12 mouse cellular contexts compared by ENCODE assay signal in genomic region chr6:94620801-94621301, GRCm38 (mm10).
DNase-seq lines count a peak whose midpoint lies in the region; ATAC-seq lines count a peak whose summit lies in the region.
"Had no signal": no experiment of that assay in that cellular context is flagged by ENCODE, and none has a peak within 500 bp of the region (broad histone marks: within the 10 kb centered on the region; RNA-seq: fewer than 3 reads in every experiment).

No protein-coding gene starts in this region.

- H3K27ac ChIP-seq in heart, embryonic 12.5 days (ENCODE audit: poor library complexity, severe bottlenecking), result no peak overlapping the region
- H3K27ac ChIP-seq: liver, embryonic 12.5 days; neural tube, embryonic 12.5 days had no signal

- peak; percentile 99 for DNase-seq in heart, adult 11 months
- peak; percentile 60 for DNase-seq in 3T3-L1 (ENCODE audit: low read depth, low spot score)
- peak; percentile 76 to 81 for DNase-seq in gastrocnemius, adult 8-10 months (ENCODE audit: low spot score in 2 of 2)
- DNase-seq in heart, postnatal 14 days, result peak; percentile 63 to 65
- no peak for DNase-seq in frontal cortex, adult 2 months (ENCODE audit: extremely low spot score in 1 of 2, low spot score in 1 of 2)
- no peak for DNase-seq in kidney, adult 11 months
- no peak for DNase-seq in right cerebral cortex, postnatal 14 days
- DNase-seq: cerebellum, adult 11-12 months; kidney, adult 18-20 months had no signal

- H3K27me3 ChIP-seq in heart, embryonic 12.5 days (replicated peaks), result no peaks in the 10 kb centered on the region
- H3K27me3 ChIP-seq: liver, embryonic 12.5 days; neural tube, embryonic 12.5 days had no signal

- H3K4me3 ChIP-seq in heart, embryonic 12.5 days, result no peak overlapping the region
- H3K4me3 ChIP-seq: liver, embryonic 12.5 days; neural tube, embryonic 12.5 days had no signal

- no peak overlapping the region for H3K9ac ChIP-seq in heart, embryonic 12.5 days
- H3K9ac ChIP-seq: liver, embryonic 12.5 days; neural tube, embryonic 12.5 days had no signal

- intact Hi-C loops in heart, postnatal 14 days (cut with DNase I), result loop anchor here (5.0 kb wide), 3 partner anchors 36 to 366 kb away; no protein-coding TSS in a partner anchor

- H3K4me1 ChIP-seq in heart, embryonic 12.5 days (replicated peaks), result peaks cover 36% of the 10 kb centered on the region
- H3K4me1 ChIP-seq: liver, embryonic 12.5 days had no signal

- H3K4me2 ChIP-seq in heart, embryonic 12.5 days, result no peak overlapping the region
- H3K4me2 ChIP-seq: liver, embryonic 12.5 days; neural tube, embryonic 12.5 days had no signal

- no peak for ATAC-seq in heart, embryonic 12.5 days (ENCODE audit: insufficient number of reproducible peaks, low FRiP score)
- ATAC-seq: liver, embryonic 12.5 days had no signal

- H3K9me3 ChIP-seq in heart, embryonic 12.5 days (replicated peaks), result no peaks in the 10 kb centered on the region
- H3K9me3 ChIP-seq: liver, embryonic 12.5 days; neural tube, embryonic 12.5 days had no signal

- 74% methylated on average over 9 of the region's 9 CpGs for WGBS in heart, embryonic 12.5 days

- H3K36me3 ChIP-seq in heart, embryonic 12.5 days, result peaks cover 63% of the 10 kb centered on the region

Comparison
In these comparisons a context has a peak if more than half of its experiments do, and no peak if none do; other contexts are left out.
1. DNase-seq: peak in heart, adult 11 months (single experiment), 3T3-L1 (single experiment), gastrocnemius, adult 8-10 months (2 of 2) and heart, postnatal 14 days (2 of 2); none in frontal cortex, adult 2 months (0 of 2), kidney, adult 11 months (single experiment) and right cerebral cortex, postnatal 14 days (single experiment).